Mouse (Mus musculus) ES-Bruce4 (cell line): ENCODE results near the gene Ccn1. TPM values are rescaled to one million over a fixed set of nuclear protein-coding genes. Genes with fewer than 3 reads are reported as not detected.

ENCODE experiments used
- H3K27ac ChIP-seq: 2 replicates; pipeline ENCODE4 v1.5.1; 2012; ENCODE audit warnings: low read length, inconsistent platforms; ENCODE audit not compliant: insufficient read depth
- H3K27me3 ChIP-seq: 2 replicates; pipeline ENCODE4 v1.6.1; 2012; ENCODE audit warnings: mild to moderate bottlenecking, low read length, inconsistent platforms; ENCODE audit not compliant: control insufficient read depth, poor library complexity, insufficient read depth, severe bottlenecking
- H3K36me3 ChIP-seq: 2 replicates; pipeline ENCODE4 v1.6.1; 2012; ENCODE audit warnings: inconsistent platforms, mild to moderate bottlenecking, low read length, moderate library complexity; ENCODE audit not compliant: control insufficient read depth, poor library complexity, insufficient read depth, severe bottlenecking
- H3K4me1 ChIP-seq: one replicate; pipeline ENCODE4 v1.8.1; 2011; ENCODE audit warnings: low read length; ENCODE audit not compliant: control insufficient read depth, insufficient read depth
- H3K4me3 ChIP-seq: 2 replicates; pipeline ENCODE4 v1.5.1; 2011; ENCODE audit warnings: low read depth, mild to moderate bottlenecking, low read length
- H3K9ac ChIP-seq: 2 replicates; pipeline ENCODE4 v1.6.1; 2012; ENCODE audit warnings: low read depth, mild to moderate bottlenecking, inconsistent platforms; ENCODE audit not compliant: poor library complexity, severe bottlenecking
- H3K9me3 ChIP-seq: replicated peaks from 2 replicates; pipeline ENCODE4 v1.6.1; 2012; ENCODE audit warnings: mild to moderate bottlenecking, low read length, inconsistent platforms; ENCODE audit not compliant: control insufficient read depth, poor library complexity, insufficient read depth, severe bottlenecking
- CTCF ChIP-seq: IDR thresholded peaks from one replicate; pipeline ENCODE4 v1.8.1; 2011; ENCODE audit warnings: low read depth, low read length
- EP300 ChIP-seq: IDR thresholded peaks from 2 replicates; pipeline ENCODE4 v1.6.1; 2011; ENCODE audit warnings: low read depth, low read length; ENCODE audit not compliant: insufficient read depth
- POLR2A ChIP-seq: IDR thresholded peaks from one replicate; pipeline ENCODE4 v1.8.1; 2011; ENCODE audit warnings: low read length; ENCODE audit not compliant: insufficient read depth
- polyA plus RNA-seq: library from polyadenylated mRNA; stranded (reverse); fragments of >200 nt; gene quantifications from 2 replicates; pipeline ENCODE4 v1.2.4, GENCODE M21; 2011; ENCODE audit warnings: low read depth; ENCODE audit not compliant: missing spikeins, insufficient read depth, insufficient read length

Ccn1 gene
- polyA plus RNA-seq, 1 experiment: 204 TPM

GRCm38 (mm10) chr3:145621209-145621608, 28.6 kb downstream of the Ccn1 start:
- no peaks in the 10 kb centered on the region for H3K36me3 ChIP-seq
- no peaks in the 10 kb centered on the region for H3K27me3 ChIP-seq
- TF ChIP-seq CTCF: no peak
- TF ChIP-seq EP300: no peak
- TF ChIP-seq POLR2A: no peak
- H3K4me1 ChIP-seq: no peaks in the 10 kb centered on the region
- no peak overlapping the region for H3K9ac ChIP-seq
- no peak overlapping the region for H3K27ac ChIP-seq
- 0 out of 2 replicates have a peak, but pooled peaks cover 3% of the 10 kb centered on the region for H3K9me3 ChIP-seq
- H3K4me3 ChIP-seq: no peak overlapping the region

- Histone ChIP-seq H3K4me1 (no peaks in the 10 kb centered on the region), H3K36me3 (no peaks in the 10 kb centered on the region), H3K9ac (no peak overlapping the region), H3K9me3 (0 out of 2 replicates have a peak, but pooled peaks cover 3% of the 10 kb centered on the region), H3K27ac (no peak overlapping the region), H3K4me3 (no peak overlapping the region), H3K27me3 (no peaks in the 10 kb centered on the region)
- TF ChIP-seq POLR2A (no peak), EP300 (no peak), CTCF (no peak)
These were observed 30.0 kb downstream of the Ccn1 start for GRCm38 (mm10) chr3:145619621-145620365.

GRCm38 (mm10) chr3:145618299-145618698, 31.5 kb downstream of the Ccn1 start:
- no peak for TF ChIP-seq EP300
- no peak for TF ChIP-seq POLR2A
- TF ChIP-seq CTCF: no peak
- H3K4me3 ChIP-seq: no peak overlapping the region
- H3K27ac ChIP-seq: no peak overlapping the region
- H3K9me3 ChIP-seq: 0 out of 2 replicates have a peak, but pooled peaks cover 3% of the 10 kb centered on the region
- H3K9ac ChIP-seq: no peak overlapping the region
- no peaks in the 10 kb centered on the region for H3K27me3 ChIP-seq
- no peaks in the 10 kb centered on the region for H3K36me3 ChIP-seq
- H3K4me1 ChIP-seq: no peaks in the 10 kb centered on the region

DNA sequence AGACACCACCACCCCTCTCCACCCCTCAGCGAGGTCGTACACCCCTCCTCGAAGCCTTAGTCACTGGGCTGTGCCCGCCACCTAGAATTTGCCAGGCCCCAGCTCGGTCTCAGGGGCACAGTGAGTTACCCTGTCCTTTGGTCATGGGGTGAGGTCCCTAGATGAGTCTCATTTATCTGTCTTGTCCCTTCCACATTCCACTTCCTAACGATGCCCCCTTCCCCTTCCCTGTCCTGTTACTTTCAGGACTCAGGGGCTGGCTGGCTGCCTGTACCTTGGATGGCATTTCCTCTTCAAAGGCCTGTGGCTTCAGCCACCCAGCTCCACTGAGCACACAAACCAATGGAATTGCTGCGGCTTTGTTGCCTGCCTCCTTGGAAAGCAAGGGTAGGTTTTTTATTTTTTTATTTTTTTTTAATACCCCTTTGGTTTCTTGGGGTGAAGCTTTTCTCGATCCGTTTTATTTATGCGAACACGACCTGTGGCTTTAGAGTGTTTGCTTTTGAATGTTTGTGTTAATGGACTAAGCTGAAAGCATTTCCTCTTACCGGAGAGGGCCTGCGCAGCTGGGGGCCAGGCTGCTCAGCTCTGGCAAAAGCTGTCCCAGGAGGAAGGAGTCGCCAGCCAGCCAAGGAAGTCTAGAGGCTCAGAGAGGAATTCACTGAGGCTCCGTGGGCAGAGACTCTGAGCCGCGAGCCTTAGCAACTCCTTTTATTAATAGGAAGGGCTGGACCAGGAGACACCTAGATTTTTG, 35.2 kb downstream of the Ccn1 start:
- Histone ChIP-seq H3K9ac (no peak overlapping the region), H3K9me3 (0 out of 2 replicates have a peak, but pooled peaks cover 1% of the 10 kb centered on the region), H3K27me3 (no peaks in the 10 kb centered on the region), H3K4me3 (no peak overlapping the region), H3K36me3 (no peaks in the 10 kb centered on the region), H3K4me1 (no peaks in the 10 kb centered on the region), H3K27ac (no peak overlapping the region)
- TF ChIP-seq POLR2A (no peak), EP300 (no peak), CTCF (no peak)

DNA sequence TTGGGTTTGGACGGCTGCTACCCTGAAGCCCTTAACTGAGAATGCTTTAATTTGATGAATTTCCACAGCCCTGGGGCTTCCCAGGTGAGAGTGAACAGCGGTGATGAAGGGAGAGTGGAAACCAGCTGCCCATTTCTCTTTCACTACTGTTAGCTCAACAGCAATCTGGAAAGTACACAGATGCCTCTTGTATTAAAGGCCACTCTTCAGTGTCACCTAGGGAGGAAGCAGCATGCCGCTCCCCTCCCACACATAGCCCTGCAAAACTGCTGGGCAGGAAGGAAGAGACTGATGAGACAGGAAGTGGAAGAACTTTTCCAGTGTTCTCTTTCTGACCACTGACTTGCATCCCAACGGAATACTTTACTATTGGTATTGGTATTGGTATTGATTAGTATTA, 36.5 kb downstream of the Ccn1 start:
- no peak overlapping the region for H3K27ac ChIP-seq
- no peaks in the 10 kb centered on the region for H3K27me3 ChIP-seq
- no peak overlapping the region for H3K4me3 ChIP-seq
- H3K36me3 ChIP-seq: no peaks in the 10 kb centered on the region
- H3K9me3 ChIP-seq: no peaks in the 10 kb centered on the region
- no peaks in the 10 kb centered on the region for H3K4me1 ChIP-seq
- no peak for TF ChIP-seq POLR2A
- TF ChIP-seq EP300: no peak
- no peak for TF ChIP-seq CTCF
- H3K9ac ChIP-seq: no peak overlapping the region

GRCm38 (mm10) chr3:145612662-145613061, 37.1 kb downstream of the Ccn1 start:
- no peaks in the 10 kb centered on the region for H3K4me1 ChIP-seq
- no peak overlapping the region for H3K27ac ChIP-seq
- no peaks in the 10 kb centered on the region for H3K36me3 ChIP-seq
- TF ChIP-seq POLR2A: no peak
- TF ChIP-seq CTCF: peak; percentile 5
- H3K9ac ChIP-seq: no peak overlapping the region
- H3K4me3 ChIP-seq: no peak overlapping the region
- H3K27me3 ChIP-seq: no peaks in the 10 kb centered on the region
- no peaks in the 10 kb centered on the region for H3K9me3 ChIP-seq
